Mouse (Mus musculus) lung, embryonic 14.5 days (tissue): Measurements from ENCODE around the gene 2310022A10Rik. TPM values are rescaled to one million over a fixed set of nuclear protein-coding genes. Genes with fewer than 3 reads are reported as not detected.
A peak's percentile ranks its signal among the peaks of the same experiment; 100 is the strongest.

Experiments used
- ATAC-seq: fragments of 200-750 bp; cut with Nextera tagmentation; 2 replicates; pipeline ENCODE4 v1.8.0; 2017; ENCODE audit warnings: mild to moderate bottlenecking, moderate TSS enrichment, moderate library complexity; ENCODE audit not compliant: insufficient read depth
- DNase-seq: peaks from one replicate; pipeline ENCODE4 v3.0.0-alpha.2; 2015
- H3K27ac ChIP-seq: fragments of 300-500 bp; sonication (generic); 2 replicates; pipeline ENCODE4 v1.5.1; 2014; ENCODE audit warnings: low read depth, mild to moderate bottlenecking, moderate library complexity
- H3K27me3 ChIP-seq: fragments of 300-500 bp; sonication (generic); 2 replicates; pipeline ENCODE4 v1.6.1; 2014; ENCODE audit warnings: low read length, control low read depth; ENCODE audit not compliant: insufficient read depth
- H3K36me3 ChIP-seq: fragments of 300-500 bp; sonication (generic); 2 replicates; pipeline ENCODE4 v1.6.1; 2014; ENCODE audit warnings: control low read depth; ENCODE audit not compliant: insufficient read depth
- H3K4me1 ChIP-seq: fragments of 300-500 bp; sonication (generic); 2 replicates; pipeline ENCODE4 v1.6.1; 2014; ENCODE audit warnings: antibody characterized with exemption, control low read depth; ENCODE audit not compliant: insufficient read depth
- H3K4me2 ChIP-seq: fragments of 300-500 bp; sonication (generic); 2 replicates; pipeline ENCODE4 v1.6.1; 2014; ENCODE audit warnings: mild to moderate bottlenecking
- H3K4me3 ChIP-seq: fragments of 300-500 bp; sonication (generic); 2 replicates; pipeline ENCODE4 v1.5.1; 2014; ENCODE audit warnings: low read depth, low read length
- H3K9ac ChIP-seq: fragments of 300-500 bp; sonication (generic); 2 replicates; pipeline ENCODE4 v1.6.1; 2014
- H3K9me3 ChIP-seq: fragments of 300-500 bp; sonication (generic); 2 replicates; pipeline ENCODE4 v1.6.1; 2016; ENCODE audit warnings: low read depth, low read length, control low read depth
- CTCF ChIP-seq: IDR thresholded peaks from 2 replicates; pipeline ENCODE4 v1.5.1; 2016; ENCODE audit warnings: antibody characterized with exemption, low read depth
- WGBS: fragments of 180-500 bp; shearing (Covaris S2); extraction: QIAGEN DNeasy Blood & Tissue Kit; methylation state at CpG from one replicate; pipeline ENCODE4 v1.1.7; 2014; 5-methylcytosine and 5-hydroxymethylcytosine counted together
- polyA plus RNA-seq: library from polyadenylated mRNA; unstranded; fragments of >200 nt; fragmentation: Nextera tagmentation; extraction: Ambion mirVana; gene quantifications from 2 replicates; pipeline ENCODE4 v1.2.1, GENCODE M21; 2014

2310022A10Rik gene
- polyA plus RNA-seq, 1 experiment from 2014 or later: 25.4 TPM

DNA sequence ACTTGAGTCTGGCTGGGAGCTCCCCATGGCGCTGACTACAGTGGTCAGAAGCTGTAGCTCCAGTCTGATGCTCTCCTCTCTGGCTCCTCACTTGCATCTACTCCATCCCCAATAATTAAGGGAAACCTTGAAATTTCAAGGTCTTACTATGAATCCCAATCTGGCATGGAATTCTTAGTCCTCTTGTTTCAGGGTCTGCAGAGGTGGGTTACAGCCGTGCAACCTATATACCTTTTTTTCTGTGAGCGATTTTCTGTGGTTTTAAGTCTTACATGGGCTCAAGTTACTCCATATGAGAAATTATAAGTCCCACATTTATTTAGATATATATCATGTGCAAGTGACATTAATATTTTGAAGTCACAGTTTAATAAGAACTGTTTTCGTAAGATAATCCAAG lies 37.1 kb downstream of the 2310022A10Rik start:
- peaks cover 4% of the 10 kb centered on the region; the same call in 1 of the 2 replicates for H3K36me3 ChIP-seq
- TF ChIP-seq CTCF: no peak
- WGBS: 90% methylated on average over 4 of the region's 4 CpGs
- H3K27me3 ChIP-seq: no peaks in the 10 kb centered on the region
- H3K9ac ChIP-seq: no peak overlapping the region
- H3K27ac ChIP-seq: no peak overlapping the region
- no peak overlapping the region for H3K4me3 ChIP-seq
- no peak overlapping the region for H3K4me2 ChIP-seq
- no peaks in the 10 kb centered on the region for H3K9me3 ChIP-seq
- no peak for ATAC-seq
- peaks cover 8% of the 10 kb centered on the region for H3K4me1 ChIP-seq
- DNase-seq: no peak

- Histone ChIP-seq H3K36me3 (peaks cover 4% of the 10 kb centered on the region; the same call in 1 of the 2 replicates), H3K27ac (peak overlapping the region; percentile 89), H3K4me3 (peak overlapping the region; percentile 69), H3K4me1 (peaks cover 8% of the 10 kb centered on the region), H3K4me2 (peak overlapping the region; percentile 79), H3K27me3 (no peaks in the 10 kb centered on the region), H3K9ac (peak overlapping the region; percentile 77), H3K9me3 (no peaks in the 10 kb centered on the region)
- TF ChIP-seq CTCF: no peak
- 46% methylated on average over 4 of the region's 4 CpGs for WGBS
- ATAC-seq (no peak), DNase-seq (no peak)
These were observed 37.7 kb downstream of the 2310022A10Rik start for GRCm38 (mm10) chr7:27590566-27591213.

DNA sequence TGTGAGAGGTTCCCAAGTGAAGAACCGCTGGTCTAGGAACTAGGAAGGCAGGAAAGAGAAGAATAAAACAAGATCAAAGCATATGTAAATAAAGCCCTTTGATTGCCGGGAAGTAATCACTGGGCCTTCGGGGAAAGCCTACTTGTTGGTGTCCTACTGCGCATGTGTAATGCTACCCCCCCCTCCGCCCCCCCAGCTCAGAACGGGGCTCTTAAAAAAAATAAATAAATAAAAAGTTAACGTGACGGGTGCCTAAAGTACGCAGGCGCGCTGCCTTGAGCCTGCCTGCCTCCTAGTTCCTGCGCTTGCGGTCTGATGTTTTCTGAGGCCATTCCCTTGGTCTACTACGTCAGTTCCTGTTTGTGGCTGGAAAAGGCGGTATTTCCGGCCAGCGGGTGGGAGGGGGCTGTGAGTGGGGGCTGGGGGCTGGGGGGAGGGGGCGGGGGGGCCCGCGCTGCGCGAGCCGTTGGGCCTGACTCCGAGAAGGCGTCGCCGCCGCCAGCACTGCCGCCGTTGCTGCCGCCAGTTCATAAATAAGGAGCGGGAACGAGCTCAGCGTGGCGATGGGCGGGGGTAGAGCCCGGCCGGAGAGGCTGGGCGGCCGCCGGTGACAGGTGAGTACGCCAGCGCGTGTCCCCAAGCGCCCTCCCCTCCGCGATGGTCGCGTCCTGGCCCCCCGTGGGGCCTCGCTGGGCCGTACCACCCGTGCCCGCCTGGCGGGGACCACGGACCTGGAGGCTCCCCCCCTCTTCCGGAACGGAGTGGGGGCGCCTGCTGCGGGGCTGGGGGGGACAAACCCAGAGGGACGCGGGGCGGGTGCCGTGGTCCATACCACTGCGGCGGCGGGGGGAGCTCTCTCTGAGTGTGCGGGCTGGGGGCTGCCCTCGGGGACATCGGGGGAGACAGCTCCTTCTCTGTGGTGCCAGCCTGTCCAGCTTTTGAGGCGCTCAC lies 38.5 kb downstream of the 2310022A10Rik start, which contains the start of gene Akt2:
Gene Akt2, plus strand, starts transcription at position 287 of the 951 bp plus-strand sequence.
- under 1% methylated on average over 54 of the region's 71 CpGs for WGBS
- TF ChIP-seq CTCF: peak; percentile 8; the same call in 1 of the 2 replicates
- Histone ChIP-seq H3K27ac (peak within 1 kb of the TSS; percentile 97), H3K9ac (peak within 1 kb of the TSS; percentile 77), H3K4me2 (peak within 1 kb of the TSS; percentile 79), H3K27me3 (no peaks in the 10 kb centered on the region), H3K4me1 (peaks cover 10% of the 10 kb centered on the region), H3K9me3 (no peaks in the 10 kb centered on the region), H3K36me3 (peaks cover 4% of the 10 kb centered on the region; the same call in 1 of the 2 replicates), H3K4me3 (peak within 1 kb of the TSS; percentile 69)
- ATAC-seq: peak; percentile 95
- DNase-seq: peak; percentile 96

DNA sequence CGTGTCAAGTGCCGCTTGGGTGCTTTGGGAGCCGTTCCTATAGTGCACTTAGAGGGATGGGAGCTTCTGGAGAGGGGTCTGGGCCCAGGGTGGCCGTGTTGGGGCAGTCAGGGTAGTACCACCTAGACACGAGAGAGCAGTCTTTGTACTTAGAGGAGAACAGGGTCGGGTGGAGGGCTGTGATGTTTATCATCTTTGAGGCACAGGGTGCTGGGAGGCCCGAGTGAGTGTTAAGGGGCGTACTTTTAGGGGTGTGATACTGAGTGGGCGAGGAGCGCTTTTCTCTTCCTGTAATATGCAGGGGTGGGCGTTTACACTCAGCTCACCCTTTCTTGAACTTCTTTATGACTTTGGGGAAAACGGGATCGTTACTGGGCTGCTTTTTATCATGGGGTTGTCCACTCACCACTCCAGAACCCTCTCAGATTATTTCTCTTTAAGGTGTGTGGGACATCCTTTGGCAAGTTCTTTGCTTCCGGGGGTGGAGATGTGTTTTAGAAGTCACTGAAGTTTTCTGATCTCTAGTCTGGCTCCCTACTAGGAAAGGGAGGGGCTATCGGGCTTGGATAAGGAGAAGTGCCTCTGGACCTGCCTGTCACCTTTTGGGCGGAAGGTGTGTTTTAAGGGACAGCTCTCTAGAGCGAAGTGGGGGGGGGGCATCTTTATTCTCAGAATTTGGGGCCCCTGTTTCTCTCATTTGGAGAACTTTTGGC lies 39.3 kb downstream of the 2310022A10Rik start:
- TF ChIP-seq CTCF: no peak
- peak overlapping the region; percentile 69 for H3K4me3 ChIP-seq
- H3K4me2 ChIP-seq: peak overlapping the region; percentile 79
- 1% methylated on average over 17 of the region's 17 CpGs for WGBS
- no peaks in the 10 kb centered on the region for H3K27me3 ChIP-seq
- H3K4me1 ChIP-seq: peaks cover 13% of the 10 kb centered on the region
- peak overlapping the region; percentile 97 for H3K27ac ChIP-seq
- H3K9me3 ChIP-seq: no peaks in the 10 kb centered on the region
- H3K36me3 ChIP-seq: peaks cover 4% of the 10 kb centered on the region; the same call in 1 of the 2 replicates
- DNase-seq (peak; percentile 60), ATAC-seq (peak; percentile 62)
- peak overlapping the region; percentile 77 for H3K9ac ChIP-seq

DNA sequence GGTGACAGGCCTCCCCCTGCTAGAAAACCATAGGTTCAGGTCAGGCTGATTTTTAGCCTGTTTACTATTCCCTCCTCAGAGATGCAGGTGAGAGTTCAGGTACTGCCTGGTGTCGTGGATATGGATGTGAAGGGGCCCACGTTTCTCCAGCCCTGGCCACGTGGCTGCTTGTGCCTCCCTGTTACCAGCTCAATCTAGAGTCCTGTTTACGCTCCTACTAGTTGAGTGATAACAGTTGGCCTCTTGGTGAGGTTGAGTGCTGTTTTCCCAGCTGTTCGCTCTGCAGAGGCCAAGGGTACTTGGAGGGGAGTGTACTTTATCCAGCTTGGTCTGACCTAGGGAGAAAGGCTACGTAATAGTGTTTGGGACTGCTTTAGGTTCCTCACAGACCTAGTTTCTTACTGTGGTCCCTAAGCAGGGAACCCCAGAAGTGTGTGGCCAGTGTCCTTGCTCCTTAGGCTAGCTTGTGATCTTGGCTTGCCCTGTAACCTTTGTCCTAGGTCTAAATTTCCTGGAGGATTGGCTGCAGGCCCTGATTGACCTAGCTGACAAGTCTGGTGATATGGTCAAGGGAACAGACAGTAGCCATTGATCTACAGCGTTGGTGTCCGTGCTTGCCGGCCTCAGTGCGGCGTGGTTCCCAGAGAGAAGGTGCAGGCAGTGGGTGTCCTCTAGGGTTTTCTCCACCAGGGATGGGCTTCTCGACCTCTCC lies 40.1 kb downstream of the 2310022A10Rik start:
- ATAC-seq (no peak), DNase-seq (no peak)
- Histone ChIP-seq H3K4me3 (peak overlapping the region; percentile 69), H3K4me1 (peaks cover 13% of the 10 kb centered on the region), H3K36me3 (peaks cover 4% of the 10 kb centered on the region; the same call in 1 of the 2 replicates), H3K4me2 (peak overlapping the region; percentile 79), H3K27ac (peak overlapping the region; percentile 97), H3K9ac (peak overlapping the region; percentile 77), H3K27me3 (no peaks in the 10 kb centered on the region), H3K9me3 (no peaks in the 10 kb centered on the region)
- no peak for TF ChIP-seq CTCF
- WGBS: 47% methylated on average over 12 of the region's 12 CpGs
